Mouse (Mus musculus) activated CD4-positive, CD25-positive, alpha-beta regulatory T cell, adult 9 weeks (primary cell): Measurements from ENCODE around the gene Hacl1. TPM values are rescaled to one million over a fixed set of nuclear protein-coding genes. Genes with fewer than 3 reads are reported as not detected.

Source experiments
- polyA plus RNA-seq: library from polyadenylated mRNA; unstranded; fragments of 100-300 nt; shearing (Covaris generic); gene quantifications from one replicate; pipeline ENCODE4 v1.2.1, GENCODE M21; 2017

The Hacl1 gene
- polyA plus RNA-seq: 34.8 TPM

DNA sequence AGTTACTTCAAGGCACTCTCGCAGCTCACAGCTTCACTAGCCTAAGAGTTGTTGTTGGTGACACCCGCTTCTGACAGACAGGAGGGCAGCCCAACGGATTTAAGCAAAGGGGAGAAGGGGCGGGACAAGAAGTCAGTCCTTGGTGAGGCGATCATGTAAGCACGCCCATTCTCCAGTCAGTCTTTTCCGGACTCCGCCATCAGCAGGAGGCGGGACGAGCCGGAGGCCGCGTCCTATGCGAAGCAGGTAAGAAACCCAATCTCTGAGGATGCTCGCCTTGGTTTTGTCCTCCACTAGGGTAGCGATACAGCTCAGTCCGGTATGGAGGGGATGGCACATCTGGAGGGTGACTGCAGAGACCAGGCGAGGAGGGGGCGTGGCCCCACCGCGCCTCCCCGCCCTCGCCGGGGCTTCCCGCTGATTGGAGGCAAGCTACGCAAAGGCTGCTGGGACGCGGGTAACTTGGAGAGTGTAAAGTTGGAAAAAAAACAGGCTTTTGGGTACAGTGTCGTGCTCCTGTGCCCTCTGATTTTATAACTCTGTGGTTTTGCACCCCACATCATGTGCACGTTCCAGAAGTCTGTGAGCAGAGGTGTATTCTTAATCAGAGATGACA is at the start of gene Hacl1, which contains the start of gene Btd:
Gene Hacl1 (minus strand): TSS at position 397 of the 616 bp plus-strand sequence.
Gene Btd (plus strand): TSS at position 139 of the 616 bp plus-strand sequence.

GRCm38 (mm10) chr14:31640346-31640889 is 668 bp downstream of the Hacl1 start, which contains the start of gene Gm49387:
Gene Gm49387, minus strand, starts transcription at chr14:31640878.

GRCm38 (mm10) chr14:31591243-31591642 is 49.8 kb downstream of the Hacl1 start, which contains the start of gene Colq:
Gene Colq, minus strand, starts transcription at chr14:31591343.

Other genes with a start within 250 kb of the Hacl1 start
- gene Sh3bp5, start 205.2 kb downstream of the Hacl1 start, polyA plus RNA-seq: 27.7 TPM
- 35.0 TPM for gene Eaf1, start 146.9 kb downstream of the Hacl1 start, polyA plus RNA-seq
- gene Mettl6, start 146.2 kb downstream of the Hacl1 start, polyA plus RNA-seq: 69.1 TPM
- gene Colq, start 49.9 kb downstream of the Hacl1 start, polyA plus RNA-seq: 18.3 TPM
- gene Gm49387, start 408 bp downstream of the Hacl1 start, polyA plus RNA-seq: 0.27 TPM
- 31.3 TPM for gene Btd, start 258 bp downstream of the Hacl1 start, polyA plus RNA-seq
- gene Ankrd28, start 189.4 kb upstream of the Hacl1 start, polyA plus RNA-seq: 7.3 TPM